Mouse (Mus musculus) heart, embryonic 11.5 days (tissue): ENCODE data around the gene Itprip. TPM values are rescaled to one million over a fixed set of nuclear protein-coding genes. Genes with fewer than 3 reads are reported as not detected.
A peak's percentile ranks its signal among the peaks of the same experiment; 100 is the strongest.

Experiments
- ATAC-seq: fragments of 200-750 bp; cut with Nextera tagmentation; replicated peaks from 2 replicates; pipeline ENCODE4 v1.8.0; 2017; ENCODE audit warnings: moderate library complexity; ENCODE audit not compliant: insufficient number of reproducible peaks, low FRiP score, low TSS enrichment
- H3K27ac ChIP-seq: fragments of 300-500 bp; sonication (generic); 2 replicates; pipeline ENCODE4 v1.5.1; 2014; ENCODE audit warnings: mild to moderate bottlenecking, low read depth, low read length
- H3K27me3 ChIP-seq: fragments of 300-500 bp; sonication (generic); 2 replicates; pipeline ENCODE4 v1.6.1; 2014; ENCODE audit warnings: mild to moderate bottlenecking, low read length, mixed read lengths; ENCODE audit not compliant: control insufficient read depth, insufficient read depth
- H3K36me3 ChIP-seq: fragments of 300-500 bp; sonication (generic); 2 replicates; pipeline ENCODE4 v1.6.1; 2014; ENCODE audit warnings: mild to moderate bottlenecking, low read length, moderate library complexity, mixed read lengths; ENCODE audit not compliant: control insufficient read depth, insufficient read depth
- H3K4me1 ChIP-seq: fragments of 300-500 bp; sonication (generic); 2 replicates; pipeline ENCODE4 v1.6.1; 2014; ENCODE audit warnings: low read length; ENCODE audit not compliant: control insufficient read depth, insufficient read depth
- H3K4me2 ChIP-seq: fragments of 300-500 bp; sonication (generic); 2 replicates; pipeline ENCODE4 v1.6.1; 2014; ENCODE audit warnings: mild to moderate bottlenecking, moderate library complexity
- H3K4me3 ChIP-seq: fragments of 300-500 bp; sonication (generic); 2 replicates; pipeline ENCODE4 v1.5.1; 2014; ENCODE audit warnings: low read depth, low read length
- H3K9ac ChIP-seq: fragments of 300-500 bp; sonication (generic); 2 replicates; pipeline ENCODE4 v1.6.1; 2014; ENCODE audit warnings: mild to moderate bottlenecking, low read depth, low read length, moderate library complexity
- H3K9me3 ChIP-seq: fragments of 300-500 bp; sonication (generic); replicated peaks from 2 replicates; pipeline ENCODE4 v1.6.1; 2016; ENCODE audit warnings: low read length; ENCODE audit not compliant: control insufficient read depth
- WGBS: fragments of 180-500 bp; shearing (Covaris S2); extraction: QIAGEN DNeasy Blood & Tissue Kit; methylation state at CpG from one replicate; pipeline ENCODE4 v1.1.7; 2014; ENCODE audit not compliant: insufficient replicate concordance; 5-methylcytosine and 5-hydroxymethylcytosine counted together
- polyA plus RNA-seq: library from polyadenylated mRNA; unstranded; fragments of >200 nt; fragmentation: Nextera tagmentation; extraction: Ambion mirVana; gene quantifications from 2 replicates; pipeline ENCODE4 v1.2.1, GENCODE M21; 2014

The Itprip gene
- polyA plus RNA-seq = 13.2 and 16.9 TPM in 2 replicates

GRCm38 (mm10) chr19:47919126-47919965, at the start of gene Itprip, which contains the start of gene Cfap43:
Gene Itprip (minus strand): TSS chr19:47919299.
Gene Cfap43 (minus strand): TSS chr19:47919287.
- Histone ChIP-seq H3K27me3 (no peaks in the 10 kb centered on the region), H3K4me2 (peak within 1 kb of the TSS; percentile 86), H3K9me3 (no peaks in the 10 kb centered on the region), H3K4me3 (peak within 1 kb of the TSS; percentile 68), H3K9ac (peak within 1 kb of the TSS; percentile 89), H3K36me3 (no peaks in the 10 kb centered on the region), H3K27ac (peak within 1 kb of the TSS; percentile 92), H3K4me1 (peaks cover 13% of the 10 kb centered on the region)
- under 1% methylated on average over 48 of the region's 48 CpGs for WGBS
- peak; percentile 79 for ATAC-seq

- Histone ChIP-seq H3K27ac (no peak overlapping the region), H3K27me3 (no peaks in the 10 kb centered on the region)
- WGBS = 70% methylated on average over 13 of the region's 13 CpGs
These were observed 39.1 kb upstream of the Itprip start for GRCm38 (mm10) chr19:47958181-47958580.

GRCm38 (mm10) chr19:47953169-47953568, 34.1 kb upstream of the Itprip start:
- Histone ChIP-seq H3K27me3 (no peaks in the 10 kb centered on the region), H3K9ac (no peak overlapping the region), H3K4me1 (no peaks in the 10 kb centered on the region), H3K4me2 (no peak overlapping the region), H3K27ac (no peak overlapping the region), H3K36me3 (no peaks in the 10 kb centered on the region), H3K4me3 (no peak overlapping the region), H3K9me3 (no peaks in the 10 kb centered on the region)
- ATAC-seq = no peak
- 78% methylated on average over 9 of the region's 9 CpGs for WGBS

More at GRCm38 (mm10) chr19:47958181-47958580, 39.1 kb upstream of the Itprip start:
- H3K4me3 ChIP-seq = no peak overlapping the region
- H3K4me1 ChIP-seq = no peaks in the 10 kb centered on the region
- H3K9ac ChIP-seq = no peak overlapping the region
- no peak overlapping the region for H3K4me2 ChIP-seq
- no peak for ATAC-seq
- H3K36me3 ChIP-seq = no peaks in the 10 kb centered on the region
- no peaks in the 10 kb centered on the region for H3K9me3 ChIP-seq

GRCm38 (mm10) chr19:47950946-47951345, 31.8 kb upstream of the Itprip start:
- H3K9me3 ChIP-seq = no peaks in the 10 kb centered on the region
- no peaks in the 10 kb centered on the region for H3K36me3 ChIP-seq
- no peak overlapping the region for H3K4me2 ChIP-seq
- H3K4me1 ChIP-seq = no peaks in the 10 kb centered on the region
- H3K9ac ChIP-seq = no peak overlapping the region
- no peak overlapping the region for H3K27ac ChIP-seq
- H3K4me3 ChIP-seq = no peak overlapping the region
- no peak for ATAC-seq
- WGBS = 76% methylated on average over 7 of the region's 7 CpGs
- H3K27me3 ChIP-seq = no peaks in the 10 kb centered on the region

- H3K36me3 ChIP-seq = no peaks in the 10 kb centered on the region
- H3K4me1 ChIP-seq = no peaks in the 10 kb centered on the region
- 40% methylated on average over 23 of the region's 23 CpGs for WGBS
- no peak overlapping the region for H3K9ac ChIP-seq
- H3K27me3 ChIP-seq = no peaks in the 10 kb centered on the region
- H3K9me3 ChIP-seq = no peaks in the 10 kb centered on the region
- ATAC-seq = no peak
- H3K27ac ChIP-seq = no peak overlapping the region
- H3K4me3 ChIP-seq = peak overlapping the region; percentile 22; the same call in 1 of the 2 replicates
- peak overlapping the region; percentile 49 for H3K4me2 ChIP-seq
These were observed 27.8 kb upstream of the Itprip start for GRCm38 (mm10) chr19:47946821-47947465.

- Histone ChIP-seq H3K9ac (no peak overlapping the region), H3K27me3 (peaks cover 8% of the 10 kb centered on the region; the same call in 1 of the 2 replicates), H3K36me3 (no peaks in the 10 kb centered on the region), H3K9me3 (no peaks in the 10 kb centered on the region), H3K4me2 (no peak overlapping the region), H3K4me3 (no peak overlapping the region), H3K4me1 (peaks cover 5% of the 10 kb centered on the region; the same call in 1 of the 2 replicates), H3K27ac (no peak overlapping the region)
- WGBS = 87% methylated on average over 6 of the region's 6 CpGs
- ATAC-seq = no peak
These were observed 20.3 kb upstream of the Itprip start for GRCm38 (mm10) chr19:47939361-47939760.

- Histone ChIP-seq H3K9me3 (no peaks in the 10 kb centered on the region), H3K36me3 (no peaks in the 10 kb centered on the region), H3K4me1 (peaks cover 5% of the 10 kb centered on the region; the same call in 1 of the 2 replicates), H3K27ac (no peak within 1 kb of the TSS), H3K4me3 (peak within 1 kb of the TSS; percentile 40), H3K4me2 (peak within 1 kb of the TSS; percentile 79), H3K27me3 (peaks cover 8% of the 10 kb centered on the region; the same call in 1 of the 2 replicates), H3K9ac (no peak within 1 kb of the TSS)
- peak; percentile 52; the same call in 1 of the 2 replicates for ATAC-seq
- 10% methylated on average over 41 of the region's 41 CpGs for WGBS
These were observed 18.6 kb upstream of the Itprip start, which contains the start of gene Cfap58 for GRCm38 (mm10) chr19:47937443-47938406. Gene Cfap58 (plus strand): TSS chr19:47937675.

- Histone ChIP-seq H3K4me3 (peak overlapping the region; percentile 40), H3K4me2 (peak overlapping the region; percentile 79), H3K36me3 (no peaks in the 10 kb centered on the region), H3K27me3 (peaks cover 8% of the 10 kb centered on the region; the same call in 1 of the 2 replicates), H3K4me1 (peaks cover 5% of the 10 kb centered on the region; the same call in 1 of the 2 replicates), H3K9ac (no peak overlapping the region), H3K9me3 (no peaks in the 10 kb centered on the region), H3K27ac (no peak overlapping the region)
- no peak for ATAC-seq
- WGBS = 67% methylated on average over 9 of the region's 9 CpGs
These were observed 17.8 kb upstream of the Itprip start for GRCm38 (mm10) chr19:47936938-47937337.
